Mouse (Mus musculus) MEL (cell line): ENCODE measurements around the gene Gda. TPM values are rescaled to one million over a fixed set of nuclear protein-coding genes. Genes with fewer than 3 reads are reported as not detected.

ENCODE experiments used
- DNase-seq: peaks from one replicate; pipeline ENCODE4 v3.0.0; 2011; ENCODE audit warnings: low read depth, low spot score
- H3K27ac ChIP-seq: 2 replicates; pipeline ENCODE4 v1.5.1; 2012; ENCODE audit warnings: low read depth, mild to moderate bottlenecking, control low read depth, low read length, moderate library complexity; ENCODE audit not compliant: control insufficient read depth
- H3K27me3 ChIP-seq, 2 experiments: fragments of 150-350 bp in 1 of 2; sonication (generic) in 1 of 2; 2 replicates each; pipeline ENCODE4 v1.6.1; 2012; ENCODE audit warnings: low read length in 2 of 2, mild to moderate bottlenecking in 2 of 2, improper control_type of control experiment in 1 of 2, moderate library complexity in 1 of 2; ENCODE audit not compliant: insufficient read depth in 2 of 2, control insufficient read depth in 1 of 2
- H3K36me3 ChIP-seq, 2 experiments: 2 replicates each; pipeline ENCODE4 v1.6.1; 2012 to 2014; ENCODE audit warnings: low read length in 2 of 2, improper control_type of control experiment in 1 of 2, inconsistent platforms in 1 of 2, mild to moderate bottlenecking in 1 of 2; ENCODE audit not compliant: insufficient read depth in 2 of 2, control insufficient read depth in 1 of 2
- H3K4me1 ChIP-seq, 2 experiments: fragments of 150-350 bp in 1 of 2; sonication (generic) in 1 of 2; 2 replicates each; pipeline ENCODE4 v1.6.1; 2012; ENCODE audit warnings: low read length in 2 of 2, improper control_type of control experiment in 1 of 2, mild to moderate bottlenecking in 1 of 2; ENCODE audit not compliant: insufficient read depth in 2 of 2, control insufficient read depth in 1 of 2
- H3K4me3 ChIP-seq, 2 experiments: fragments of 150-350 bp in 1 of 2; sonication (generic) in 1 of 2; 2 replicates each; pipeline ENCODE4 v1.5.1; 2012; ENCODE audit warnings: low read depth in 2 of 2, low read length in 2 of 2, mild to moderate bottlenecking in 2 of 2, moderate library complexity in 2 of 2, control low read depth in 1 of 2, improper control_type of control experiment in 1 of 2; ENCODE audit not compliant: control insufficient read depth in 1 of 2, insufficient read depth in 1 of 2
- H3K79me2 ChIP-seq: 2 replicates; pipeline ENCODE4 v1.6.1; 2012; ENCODE audit warnings: mild to moderate bottlenecking, low read length, moderate library complexity; ENCODE audit not compliant: control insufficient read depth, poor library complexity, insufficient read depth
- H3K9ac ChIP-seq: 2 replicates; pipeline ENCODE4 v1.6.1; 2012; ENCODE audit warnings: low read depth, mild to moderate bottlenecking, control low read depth, low read length, moderate library complexity; ENCODE audit not compliant: control insufficient read depth, poor library complexity, severe bottlenecking
- H3K9me3 ChIP-seq: fragments of 150-350 bp; sonication (generic); replicated peaks from 2 replicates; pipeline ENCODE4 v1.6.1; 2012; ENCODE audit warnings: mild to moderate bottlenecking, low read length, improper control_type of control experiment, moderate library complexity; ENCODE audit not compliant: insufficient read depth
- BHLHE40 ChIP-seq: IDR thresholded peaks from 2 replicates; pipeline ENCODE4 v1.6.1; 2012; ENCODE audit warnings: low read depth, mild to moderate bottlenecking, inconsistent platforms, low read length, improper control_type of control experiment, borderline replicate concordance
- CHD2 ChIP-seq: IDR thresholded peaks from 2 replicates; pipeline ENCODE4 v1.6.1; 2011; ENCODE audit warnings: low read length, improper control_type of control experiment
- GABPA ChIP-seq: IDR thresholded peaks from 2 replicates; pipeline ENCODE4 v1.6.1; 2012; ENCODE audit warnings: low read depth, mild to moderate bottlenecking, inconsistent platforms, low read length, improper control_type of control experiment, moderate library complexity
- JUND ChIP-seq: IDR thresholded peaks from 2 replicates; pipeline ENCODE4 v1.6.1; 2011; ENCODE audit warnings: low read depth, mild to moderate bottlenecking, improper control_type of control experiment, low read length
- KAT2A ChIP-seq: conservative IDR thresholded peaks from 2 replicates; pipeline ENCODE4 v1.6.1; 2012; ENCODE audit warnings: low read depth, low read length, improper control_type of control experiment, inconsistent platforms
- MAFK ChIP-seq: IDR thresholded peaks from 2 replicates; pipeline ENCODE4 v1.6.1; 2011; ENCODE audit warnings: low read depth, mild to moderate bottlenecking, low read length, improper control_type of control experiment, borderline replicate concordance
- MAX ChIP-seq: IDR thresholded peaks from 2 replicates; pipeline ENCODE4 v1.6.1; 2011; ENCODE audit warnings: low read length, improper control_type of control experiment
- MAZ ChIP-seq: IDR thresholded peaks from 2 replicates; pipeline ENCODE4 v1.6.1; 2012; ENCODE audit warnings: low read depth, mild to moderate bottlenecking, inconsistent platforms, low read length, improper control_type of control experiment
- MEF2A ChIP-seq: IDR thresholded peaks from 2 replicates; pipeline ENCODE4 v1.6.1; 2014; ENCODE audit warnings: low read depth, mild to moderate bottlenecking, inconsistent platforms, low read length, improper control_type of control experiment; ENCODE audit not compliant: poor library complexity, insufficient replicate concordance, severe bottlenecking; ENCODE audit errors: extremely low read depth
- MXI1 ChIP-seq: IDR thresholded peaks from 2 replicates; pipeline ENCODE4 v1.6.1; 2011; ENCODE audit warnings: mild to moderate bottlenecking, low read depth, low read length, improper control_type of control experiment
- MYC ChIP-seq: IDR thresholded peaks from 2 replicates; pipeline ENCODE4 v1.6.1; 2011; ENCODE audit warnings: low read depth, mild to moderate bottlenecking, low read length, improper control_type of control experiment, moderate library complexity
- NRF1 ChIP-seq: IDR thresholded peaks from 2 replicates; pipeline ENCODE4 v1.6.1; 2014; ENCODE audit warnings: low read depth, mild to moderate bottlenecking, inconsistent platforms, low read length, improper control_type of control experiment, moderate library complexity; ENCODE audit not compliant: poor library complexity, insufficient read depth, severe bottlenecking
- POLR2AphosphoS2 ChIP-seq: IDR thresholded peaks from 2 replicates; pipeline ENCODE4 v1.6.1; 2011; ENCODE audit warnings: low read length, improper control_type of control experiment
- POLR2AphosphoS5 ChIP-seq: IDR thresholded peaks from 2 replicates; pipeline ENCODE4 v1.6.1; 2012; ENCODE audit warnings: low read depth, borderline replicate concordance, mild to moderate bottlenecking, inconsistent platforms, low read length, moderate library complexity, mixed read lengths
- SIN3A ChIP-seq: IDR thresholded peaks from 2 replicates; pipeline ENCODE4 v1.6.1; 2012; ENCODE audit warnings: low read length, improper control_type of control experiment, inconsistent platforms
- TAL1 ChIP-seq: IDR thresholded peaks from 2 replicates; pipeline ENCODE4 v1.6.1; 2012; ENCODE audit warnings: mild to moderate bottlenecking, inconsistent platforms, low read length, moderate library complexity, mixed read lengths
- TBP ChIP-seq: IDR thresholded peaks from 2 replicates; pipeline ENCODE4 v1.8.0; 2011; ENCODE audit warnings: low read depth, low read length, improper control_type of control experiment
- TCF12 ChIP-seq: IDR thresholded peaks from 2 replicates; pipeline ENCODE4 v1.6.1; 2014; ENCODE audit warnings: low read depth, mild to moderate bottlenecking, inconsistent platforms, low read length, improper control_type of control experiment, moderate library complexity
- USF1 ChIP-seq: IDR thresholded peaks from 2 replicates; pipeline ENCODE4 v1.6.1; 2014; ENCODE audit warnings: low read depth, mild to moderate bottlenecking, inconsistent platforms, low read length, improper control_type of control experiment, moderate library complexity
- ZKSCAN1 ChIP-seq: IDR thresholded peaks from 2 replicates; pipeline ENCODE4 v1.6.1; 2012; ENCODE audit warnings: low read depth, mild to moderate bottlenecking, inconsistent platforms, low read length, improper control_type of control experiment, moderate library complexity
- ZNF384 ChIP-seq: IDR thresholded peaks from 2 replicates; pipeline ENCODE4 v1.6.1; 2012; ENCODE audit warnings: low read depth, mild to moderate bottlenecking, inconsistent platforms, low read length, improper control_type of control experiment
- polyA plus RNA-seq, 2 experiments: library from polyadenylated mRNA; stranded (reverse) in 1 of 2; unstranded in 1 of 2; fragments of >175 nt in 1 of 2; fragments of >200 nt in 1 of 2; gene quantifications; 2 replicates each; pipeline versions ENCODE4 v1.2.1 to v1.2.4; 2012; ENCODE audit warnings: low replicate concordance in 2 of 2, low read depth in 1 of 2; ENCODE audit not compliant: insufficient read length in 2 of 2, insufficient read depth in 1 of 2, missing spikeins in 1 of 2
- total RNA-seq: library from RNA; depleted of rRNA; stranded (reverse); fragments of 300-350 nt; gene quantifications from 2 replicates; pipeline ENCODE4 v1.2.3, GENCODE M21; 2012

Gda gene
- total and polyA plus RNA-seq, 3 experiments, result 0.38 to 2.9 TPM; not detected in 1

GRCm38 (mm10) chr19:21369175-21369574 lies 104.1 kb downstream of the Gda start:
- Histone ChIP-seq H3K27me3 (no peaks in the 10 kb centered on the region), H3K4me3 (no peak overlapping the region), H3K79me2 (no peaks in the 10 kb centered on the region), H3K9me3 (no peaks in the 10 kb centered on the region), H3K4me1 (peaks cover 0 to 8% of the 10 kb centered on the region in 2 experiments; a peak in 3 of 4 replicates), H3K36me3 (peaks cover 0 to 8% of the 10 kb centered on the region in 2 experiments; a peak in 2 of 4 replicates), H3K9ac (no peak overlapping the region), H3K27ac (no peak overlapping the region)
- DNase-seq, result no peak
- TF ChIP-seq MEF2A, result no peak
- no peak for TF ChIP-seq MAX
- TF ChIP-seq TAL1, result no peak
- no peak for TF ChIP-seq ZKSCAN1
- TF ChIP-seq POLR2AphosphoS5, result no peak
- no peak for TF ChIP-seq MAFK
- no peak for TF ChIP-seq SIN3A
- TF ChIP-seq BHLHE40, result no peak
- TF ChIP-seq GABPA, result no peak
- TF ChIP-seq JUND, result no peak
- no peak for TF ChIP-seq CHD2
- no peak for TF ChIP-seq MYC
- TF ChIP-seq KAT2A, result no peak
- TF ChIP-seq POLR2AphosphoS2, result no peak
- no peak for TF ChIP-seq TCF12
- no peak for TF ChIP-seq ZNF384
- no peak for TF ChIP-seq MAZ
- TF ChIP-seq USF1, result no peak
- no peak for TF ChIP-seq MXI1

DNA sequence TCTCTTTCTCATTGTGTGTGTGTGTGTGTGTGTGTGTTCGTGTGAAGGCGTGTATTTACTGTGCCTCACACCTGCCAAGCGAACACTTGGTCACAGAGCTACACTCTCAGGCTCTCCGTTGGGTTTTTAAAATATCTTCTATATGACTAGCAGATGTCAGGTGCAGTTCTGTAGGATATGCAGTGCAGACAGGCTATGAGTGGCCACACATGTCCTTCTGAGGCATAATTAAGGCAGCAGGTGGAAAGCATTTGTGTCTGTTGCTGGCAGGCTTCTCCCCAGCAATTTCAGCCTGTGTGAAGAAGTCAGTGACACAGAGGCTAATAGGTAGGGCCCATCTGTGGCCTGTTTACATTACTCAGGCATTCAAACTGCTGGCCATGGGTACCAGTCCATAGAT lies 104.7 kb downstream of the Gda start:
- no peak overlapping the region for H3K4me3 ChIP-seq
- no peak for TF ChIP-seq NRF1
- no peak for TF ChIP-seq MXI1
- TF ChIP-seq TBP, result no peak
- TF ChIP-seq BHLHE40, result no peak
- TF ChIP-seq MAZ, result no peak
- no peak for DNase-seq
- peaks cover 0 to 3% of the 10 kb centered on the region in 2 experiments; a peak in 2 of 4 replicates for H3K4me1 ChIP-seq
- H3K9ac ChIP-seq, result no peak overlapping the region
- no peaks in the 10 kb centered on the region for H3K27me3 ChIP-seq
- no peak overlapping the region for H3K27ac ChIP-seq
- H3K79me2 ChIP-seq, result no peaks in the 10 kb centered on the region
- H3K36me3 ChIP-seq, result peaks cover 0 to 5% of the 10 kb centered on the region in 2 experiments; a peak in 1 of 4 replicates
- no peaks in the 10 kb centered on the region for H3K9me3 ChIP-seq
